Mouse (Mus musculus) ES-E14 (cell line): ENCODE measurements around the gene Tcea2.

Source experiments
- CHD2 ChIP-seq: IDR thresholded peaks from 2 replicates; pipeline ENCODE4 v1.6.1; 2014; ENCODE audit warnings: mild to moderate bottlenecking, low read depth, low read length, inconsistent platforms
- HCFC1 ChIP-seq: IDR thresholded peaks from 2 replicates; pipeline ENCODE4 v1.6.1; 2012; ENCODE audit warnings: low read length, inconsistent platforms, borderline replicate concordance; ENCODE audit not compliant: insufficient read depth

- TF ChIP-seq CHD2 (no peak), HCFC1 (no peak)
Observed at GRCm38 (mm10) chr2:181691571-181691970, 11.5 kb downstream of the Tcea2 start.
